Mouse (Mus musculus) spleen, adult 2 months (tissue): ENCODE results near the gene Lama1.

Source experiments
- CTCF ChIP-seq: fragments of 200-500 bp; IDR thresholded peaks from 2 replicates; pipeline ENCODE4 v1.5.1; 2011; ENCODE audit warnings: mild to moderate bottlenecking, inconsistent platforms; ENCODE audit not compliant: insufficient read depth, insufficient read length, insufficient replicate concordance; ENCODE audit errors: extremely low read depth
- POLR2A ChIP-seq: fragments of 200-500 bp; IDR thresholded peaks from 2 replicates; pipeline ENCODE4 v1.6.1; 2011; ENCODE audit warnings: low read depth, low read length, inconsistent platforms

DNA sequence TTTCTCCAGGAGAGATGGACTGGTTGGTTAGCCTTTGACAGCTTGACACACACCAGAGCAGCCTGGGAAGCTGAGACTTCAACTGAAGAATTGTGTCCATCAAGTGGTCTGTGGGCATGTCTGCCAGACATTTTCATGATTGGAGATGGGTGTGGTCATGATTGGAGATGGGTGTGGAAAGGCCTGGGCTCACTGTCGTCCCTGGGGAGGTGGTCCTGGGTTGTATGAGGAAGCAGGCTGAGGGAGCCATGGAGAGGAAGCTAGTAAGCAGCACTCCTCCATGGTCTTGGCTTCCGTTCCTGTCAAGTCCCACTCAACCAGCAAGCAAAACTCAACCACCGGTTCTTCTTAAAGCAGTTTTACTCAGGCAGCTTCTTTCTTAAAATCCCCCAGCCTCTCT is 130.4 kb downstream of the Lama1 start:
- no peak for TF ChIP-seq CTCF
- no peak for TF ChIP-seq POLR2A
